Mouse (Mus musculus): ENCODE data around the gene Mfsd4b5. TPM values are rescaled to one million over a fixed set of nuclear protein-coding genes. Genes with fewer than 3 reads are reported as not detected.
"Not testable (repeated sequence)": the region's sequence is repeated elsewhere in the genome, so short reads cannot be mapped to it uniquely, and the experiment has no call there.

Gene Mfsd4b5
- polyA plus RNA-seq, 1 experiment from 2014 or later: 0.05 TPM

- Histone ChIP-seq H3K4me3 (ENCODE audit: low read length) (no peak overlapping the region), H3K9ac (ENCODE audit: low read length) (no peak overlapping the region), H3K9me3 (replicated peaks; ENCODE audit: control insufficient read depth, low read length) (no peaks in the 10 kb centered on the region), H3K4me1 (ENCODE audit: control insufficient read depth, insufficient read depth, low read length) (peaks cover 9% of the 10 kb centered on the region), H3K36me3 (ENCODE audit: control insufficient read depth, insufficient read depth) (no peaks in the 10 kb centered on the region), H3K27me3 (ENCODE audit: control insufficient read depth, insufficient read depth, low read length) (no peaks in the 10 kb centered on the region), H3K27ac (ENCODE audit: low read length) (peak overlapping the region; percentile 68), H3K4me2 (ENCODE audit: low read depth, low read length) (no peak overlapping the region)
- WGBS: 61% methylated on average over 4 of the region's 4 CpGs
- no peak for ATAC-seq (replicated peaks; ENCODE audit: extremely low read depth, insufficient read depth, low FRiP score)
Observed at GRCm38 (mm10) chr10:39958266-39958665, 28.2 kb downstream of the Mfsd4b5 start.

GRCm38 (mm10) chr10:39956340-39956878 lies 30.0 kb downstream of the Mfsd4b5 start:
- Histone ChIP-seq H3K36me3 (ENCODE audit: control insufficient read depth, insufficient read depth) (no peaks in the 10 kb centered on the region), H3K27ac (ENCODE audit: low read length) (no peak overlapping the region), H3K4me3 (ENCODE audit: low read length) (no peak overlapping the region), H3K27me3 (ENCODE audit: control insufficient read depth, insufficient read depth, low read length) (no peaks in the 10 kb centered on the region), H3K9ac (ENCODE audit: low read length) (no peak overlapping the region), H3K4me1 (ENCODE audit: control insufficient read depth, insufficient read depth, low read length) (peaks cover 9% of the 10 kb centered on the region), H3K9me3 (replicated peaks; ENCODE audit: control insufficient read depth, low read length) (no peaks in the 10 kb centered on the region), H3K4me2 (ENCODE audit: low read depth, low read length) (no peak overlapping the region)
- 69% methylated on average over 2 of the region's 2 CpGs for WGBS
- no peak for ATAC-seq (replicated peaks; ENCODE audit: extremely low read depth, insufficient read depth, low FRiP score)

GRCm38 (mm10) chr10:39955163-39955562 lies 31.3 kb downstream of the Mfsd4b5 start:
- Histone ChIP-seq H3K9ac (ENCODE audit: low read length) (no peak overlapping the region), H3K36me3 (ENCODE audit: control insufficient read depth, insufficient read depth) (no peaks in the 10 kb centered on the region), H3K27ac (ENCODE audit: low read length) (no peak overlapping the region), H3K27me3 (ENCODE audit: control insufficient read depth, insufficient read depth, low read length) (no peaks in the 10 kb centered on the region), H3K4me1 (ENCODE audit: control insufficient read depth, insufficient read depth, low read length) (peaks cover 9% of the 10 kb centered on the region), H3K4me2 (ENCODE audit: low read depth, low read length) (no peak overlapping the region), H3K4me3 (ENCODE audit: low read length) (no peak overlapping the region), H3K9me3 (replicated peaks; ENCODE audit: control insufficient read depth, low read length) (no peaks in the 10 kb centered on the region)
- WGBS: 72% methylated on average over 2 of the region's 2 CpGs
- ATAC-seq (replicated peaks; ENCODE audit: extremely low read depth, insufficient read depth, low FRiP score): no peak

- no peak overlapping the region for H3K4me3 ChIP-seq (ENCODE audit: low read length)
- H3K27ac ChIP-seq (ENCODE audit: low read length): no peak overlapping the region
- no peaks in the 10 kb centered on the region for H3K27me3 ChIP-seq (ENCODE audit: control insufficient read depth, insufficient read depth, low read length)
- H3K36me3 ChIP-seq (ENCODE audit: control insufficient read depth, insufficient read depth): no peaks in the 10 kb centered on the region
- H3K4me2 ChIP-seq (ENCODE audit: low read depth, low read length): no peak overlapping the region
- no peak overlapping the region for H3K9ac ChIP-seq (ENCODE audit: low read length)
- WGBS: 89% methylated on average over 2 of the region's 2 CpGs
- no peaks in the 10 kb centered on the region for H3K9me3 ChIP-seq (replicated peaks; ENCODE audit: control insufficient read depth, low read length)
- no peak for ATAC-seq (replicated peaks; ENCODE audit: extremely low read depth, insufficient read depth, low FRiP score)
- no peaks in the 10 kb centered on the region for H3K4me1 ChIP-seq (ENCODE audit: control insufficient read depth, insufficient read depth, low read length)
Observed at GRCm38 (mm10) chr10:39949377-39949954, 37.0 kb downstream of the Mfsd4b5 start.

GRCm38 (mm10) chr10:39947195-39947594 lies 39.3 kb downstream of the Mfsd4b5 start:
- WGBS: 82% methylated on average over 3 of the region's 3 CpGs
- not testable (repeated sequence) for H3K27ac ChIP-seq (ENCODE audit: low read length); H3K4me1 ChIP-seq (ENCODE audit: control insufficient read depth, insufficient read depth, low read length); ATAC-seq (replicated peaks; ENCODE audit: extremely low read depth, insufficient read depth, low FRiP score); H3K4me2 ChIP-seq (ENCODE audit: low read depth, low read length); H3K9ac ChIP-seq (ENCODE audit: low read length); H3K9me3 ChIP-seq (replicated peaks; ENCODE audit: control insufficient read depth, low read length); H3K4me3 ChIP-seq (ENCODE audit: low read length); H3K36me3 ChIP-seq (ENCODE audit: control insufficient read depth, insufficient read depth); H3K27me3 ChIP-seq (ENCODE audit: control insufficient read depth, insufficient read depth, low read length)

GRCm38 (mm10) chr10:39936553-39936952 lies 49.9 kb downstream of the Mfsd4b5 start:
- no peaks in the 10 kb centered on the region for H3K4me1 ChIP-seq (ENCODE audit: control insufficient read depth, insufficient read depth, low read length)
- no peak overlapping the region for H3K9ac ChIP-seq (ENCODE audit: low read length)
- H3K36me3 ChIP-seq (ENCODE audit: control insufficient read depth, insufficient read depth): no peaks in the 10 kb centered on the region
- no peak overlapping the region for H3K4me2 ChIP-seq (ENCODE audit: low read depth, low read length)
- no peak overlapping the region for H3K4me3 ChIP-seq (ENCODE audit: low read length)
- H3K9me3 ChIP-seq (replicated peaks; ENCODE audit: control insufficient read depth, low read length): no peaks in the 10 kb centered on the region
- H3K27ac ChIP-seq (ENCODE audit: low read length): no peak overlapping the region
- H3K27me3 ChIP-seq (ENCODE audit: control insufficient read depth, insufficient read depth, low read length): no peaks in the 10 kb centered on the region
- ATAC-seq (replicated peaks; ENCODE audit: extremely low read depth, insufficient read depth, low FRiP score): no peak
- 73% methylated on average over 7 of the region's 7 CpGs for WGBS

- H3K27ac ChIP-seq (ENCODE audit: low read length): no peak within 1 kb of the TSS
- ATAC-seq (replicated peaks; ENCODE audit: extremely low read depth, insufficient read depth, low FRiP score): no peak; the same call in 1 of the 2 replicates
Observed at GRCm38 (mm10) chr10:39926616-39927139, 59.8 kb downstream of the Mfsd4b5 start, which contains the start of gene Mfsd4b2. Gene Mfsd4b2, minus strand, starts transcription at chr10:39926923.

GRCm38 (mm10) chr10:39924556-39924955 lies 61.9 kb downstream of the Mfsd4b5 start:
- H3K9ac ChIP-seq (ENCODE audit: low read length); H3K4me3 ChIP-seq (ENCODE audit: low read length); H3K4me2 ChIP-seq (ENCODE audit: low read depth, low read length); H3K36me3 ChIP-seq (ENCODE audit: control insufficient read depth, insufficient read depth); H3K9me3 ChIP-seq (replicated peaks; ENCODE audit: control insufficient read depth, low read length); H3K27me3 ChIP-seq (ENCODE audit: control insufficient read depth, insufficient read depth, low read length); H3K4me1 ChIP-seq (ENCODE audit: control insufficient read depth, insufficient read depth, low read length); ATAC-seq (replicated peaks; ENCODE audit: extremely low read depth, insufficient read depth, low FRiP score); H3K27ac ChIP-seq (ENCODE audit: low read length): not testable (repeated sequence)
- WGBS: 42% methylated on average over 8 of the region's 8 CpGs

More at GRCm38 (mm10) chr10:39926616-39927139, 59.8 kb downstream of the Mfsd4b5 start, which contains the start of gene Mfsd4b2:
- under 1% methylated on average over 40 of the region's 41 CpGs for WGBS
- no peaks in the 10 kb centered on the region for H3K36me3 ChIP-seq (ENCODE audit: control insufficient read depth, insufficient read depth)
- peak within 1 kb of the TSS; percentile 43 for H3K4me3 ChIP-seq (ENCODE audit: low read length)
- H3K27me3 ChIP-seq (ENCODE audit: control insufficient read depth, insufficient read depth, low read length): peaks cover 4% of the 10 kb centered on the region; the same call in 1 of the 2 replicates
- H3K4me2 ChIP-seq (ENCODE audit: low read depth, low read length): peak within 1 kb of the TSS; percentile 66
- H3K4me1 ChIP-seq (ENCODE audit: control insufficient read depth, insufficient read depth, low read length): no peaks in the 10 kb centered on the region
- H3K9ac ChIP-seq (ENCODE audit: low read length): peak within 1 kb of the TSS; percentile 28
- no peaks in the 10 kb centered on the region for H3K9me3 ChIP-seq (replicated peaks; ENCODE audit: control insufficient read depth, low read length)

- Histone ChIP-seq H3K4me1 (ENCODE audit: control insufficient read depth, insufficient read depth, low read length) (no peaks in the 10 kb centered on the region), H3K4me3 (ENCODE audit: low read length) (no peak overlapping the region), H3K4me2 (ENCODE audit: low read depth, low read length) (no peak overlapping the region), H3K27me3 (ENCODE audit: control insufficient read depth, insufficient read depth, low read length) (no peaks in the 10 kb centered on the region), H3K9me3 (replicated peaks; ENCODE audit: control insufficient read depth, low read length) (no peaks in the 10 kb centered on the region), H3K27ac (ENCODE audit: low read length) (no peak overlapping the region), H3K36me3 (ENCODE audit: control insufficient read depth, insufficient read depth) (no peaks in the 10 kb centered on the region), H3K9ac (ENCODE audit: low read length) (no peak overlapping the region)
- ATAC-seq (replicated peaks; ENCODE audit: extremely low read depth, insufficient read depth, low FRiP score): no peak
Observed at GRCm38 (mm10) chr10:39912616-39913015, 73.8 kb downstream of the Mfsd4b5 start.

All from heart, embryonic 16.5 days (tissue).